Mouse (Mus musculus) heart, adult 2 months (tissue): Measurements from ENCODE around the gene Nr6a1.

Source experiments
- CTCF ChIP-seq: fragments of 200-600 bp; IDR thresholded peaks from 2 replicates; pipeline ENCODE4 v1.8.1; 2022; ENCODE audit warnings: antibody characterized with exemption, mild to moderate bottlenecking, moderate library complexity
- EP300 ChIP-seq: fragments of 200-500 bp; IDR thresholded peaks from 2 replicates; pipeline ENCODE4 v1.6.1; 2011; ENCODE audit warnings: low read depth, low read length, control low read depth; ENCODE audit not compliant: insufficient read depth
- POLR2A ChIP-seq: fragments of 200-500 bp; IDR thresholded peaks from 2 replicates; pipeline ENCODE4 v1.6.1; 2011; ENCODE audit warnings: mild to moderate bottlenecking, low read depth, low read length, control low read depth; ENCODE audit not compliant: insufficient read depth

- TF ChIP-seq CTCF (no peak), EP300 (no peak), POLR2A (no peak)
Measured at GRCm38 (mm10) chr2:38937396-38937795, 9.9 kb upstream of the Nr6a1 start.
